In the genomic region with DNA sequence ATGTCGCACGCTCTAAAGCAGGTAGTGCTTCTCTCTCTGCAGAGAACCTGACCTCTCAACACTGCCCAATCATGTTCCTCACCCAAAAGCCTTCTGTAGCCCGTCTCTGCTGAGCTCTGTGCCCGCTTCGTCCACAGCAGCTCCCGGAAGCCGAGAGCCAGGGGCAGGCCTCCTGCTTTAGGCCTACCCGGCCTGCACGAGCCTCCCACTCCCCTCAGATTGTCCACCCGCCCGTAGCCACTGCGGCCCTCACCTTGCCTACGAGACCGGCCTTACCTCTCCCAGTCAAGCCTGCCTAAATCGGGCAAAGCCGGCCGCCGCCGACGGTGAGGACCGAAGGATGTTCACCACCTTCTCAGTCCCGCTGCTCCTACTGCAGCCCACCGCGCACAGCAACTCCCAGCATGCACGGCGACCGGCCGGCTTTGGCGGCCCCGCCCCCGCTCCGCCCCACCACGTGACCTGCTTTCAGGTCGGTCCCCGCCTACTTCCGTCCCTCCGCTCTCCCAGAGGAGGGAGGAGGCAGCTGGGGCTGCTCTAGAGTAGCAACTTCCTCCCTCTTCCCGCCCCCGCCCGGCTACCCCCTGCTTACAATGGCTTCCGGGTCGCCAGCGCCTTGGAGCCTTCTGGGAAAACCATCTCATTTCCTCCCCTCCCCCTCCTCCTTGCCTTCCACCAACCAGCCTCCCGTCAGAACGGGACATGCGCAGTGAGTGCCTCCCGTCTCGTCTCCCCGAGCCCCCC, we compare ENCODE assay signal across 8 mouse cellular contexts. TPM values are rescaled to one million over a fixed set of nuclear protein-coding genes. Genes with fewer than 3 reads are reported as not detected.
DNase-seq lines count a peak whose midpoint lies in the region; ATAC-seq lines count a peak whose summit lies in the region.

Mbd5 (plus strand) TSS at position 668 of the 744 bp plus-strand sequence.

- H3K9me3 ChIP-seq in hindbrain, embryonic 11.5 days (ENCODE audit: control insufficient read depth, low read length) = no peaks in the 10 kb centered on the region

- peak within 1 kb of the TSS; percentile 91 for H3K27ac ChIP-seq in hindbrain, embryonic 11.5 days (ENCODE audit: low read depth, low read length)

- H3K27me3 ChIP-seq in hindbrain, embryonic 11.5 days (ENCODE audit: control insufficient read depth, insufficient read depth, low read length) = no peaks in the 10 kb centered on the region

- H3K4me1 ChIP-seq in hindbrain, embryonic 11.5 days (replicated peaks; ENCODE audit: control insufficient read depth, insufficient read depth, low read length) = no peaks in the 10 kb centered on the region

- peak; percentile 100 for DNase-seq in Muller cell, postnatal 12 days (ENCODE audit: inconsistent ontology term)
- peak; percentile 99 for DNase-seq in cerebellum, adult 9-11 months
- peak; percentile 98 to 99 for DNase-seq in frontal cortex, adult 2 months (ENCODE audit: extremely low spot score in 1 of 2, low spot score in 1 of 2)
- DNase-seq in hindbrain, embryonic 11.5 days (ENCODE audit: low spot score) = peak; percentile 98
- DNase-seq in layer of hippocampus, postnatal 10 days (ENCODE audit: low spot score in 2 of 2) = peak; percentile 96 to 98
- DNase-seq in lung, postnatal 10 days = peak; percentile 100
- peak; percentile 98 for DNase-seq in ovary, postnatal 36 days (ENCODE audit: low spot score)
- peak; percentile 99 for DNase-seq in thymus, postnatal 25 days

- WGBS in hindbrain, embryonic 11.5 days = under 1% methylated on average over 42 of the region's 49 CpGs

- ATAC-seq in hindbrain, embryonic 11.5 days (ENCODE audit: low FRiP score) = peak; percentile 99

- peak within 1 kb of the TSS; percentile 93 for H3K9ac ChIP-seq in hindbrain, embryonic 11.5 days (ENCODE audit: low read depth, low read length)

- H3K4me3 ChIP-seq in hindbrain, embryonic 11.5 days (ENCODE audit: low read depth, low read length) = peak within 1 kb of the TSS; percentile 89

- H3K4me2 ChIP-seq in hindbrain, embryonic 11.5 days (replicated peaks; ENCODE audit: low read depth, low read length) = peak within 1 kb of the TSS; percentile 68

- H3K36me3 ChIP-seq in hindbrain, embryonic 11.5 days (ENCODE audit: control insufficient read depth, insufficient read depth, low read length) = no peaks in the 10 kb centered on the region

RNA-seq across cellular contexts. Expression of gene Mbd5, which starts in this region (rescaled TPM):
- polyA plus RNA-seq in frontal cortex, adult 2 months (2012; rRNA removed) = 30.5 and 31.6 TPM in 2 replicates
- 41.5 and 43.1 TPM in 2 replicates for polyA plus RNA-seq in hindbrain, embryonic 11.5 days (2014; fragmentation: Nextera tagmentation; extraction: Ambion mirVana)
- 100 to 1,000 TPM in 1 of 2 experiments, 10 to 100 TPM in 1; 96.6 to 100 TPM for total RNA-seq in layer of hippocampus, postnatal 10 days (2021)

Comparison
In these comparisons a context has a peak if more than half of its experiments do, and no peak if none do; other contexts are left out.
1. Peak in every context shown above with its lines: DNase-seq, ATAC-seq, H3K4me3 ChIP-seq and H3K27ac ChIP-seq.